Mouse (Mus musculus) kidney, embryonic 15.5 days (tissue): ENCODE data around the gene Pmel. TPM values are rescaled to one million over a fixed set of nuclear protein-coding genes. Genes with fewer than 3 reads are reported as not detected.
A peak's percentile ranks its signal among the peaks of the same experiment; 100 is the strongest.

ENCODE experiments used
- ATAC-seq: fragments of 200-750 bp; cut with Nextera tagmentation; replicated peaks from 2 replicates; pipeline ENCODE4 v1.8.0; 2017; ENCODE audit warnings: moderate TSS enrichment; ENCODE audit not compliant: low FRiP score
- H3K27ac ChIP-seq: fragments of 300-500 bp; sonication (generic); 2 replicates; pipeline ENCODE4 v1.5.1; 2015; ENCODE audit warnings: mild to moderate bottlenecking, inconsistent platforms
- H3K27me3 ChIP-seq: fragments of 300-500 bp; sonication (generic); 2 replicates; pipeline ENCODE4 v1.6.1; 2015; ENCODE audit warnings: inconsistent platforms
- H3K36me3 ChIP-seq: fragments of 300-500 bp; sonication (generic); 2 replicates; pipeline ENCODE4 v1.6.1; 2015; ENCODE audit warnings: inconsistent platforms
- H3K4me1 ChIP-seq: fragments of 300-500 bp; sonication (generic); 2 replicates; pipeline ENCODE4 v1.6.1; 2015; ENCODE audit warnings: inconsistent platforms
- H3K4me2 ChIP-seq: fragments of 300-500 bp; sonication (generic); 2 replicates; pipeline ENCODE4 v1.6.1; 2015; ENCODE audit warnings: moderate library complexity, mild to moderate bottlenecking, inconsistent platforms
- H3K4me3 ChIP-seq: fragments of 300-500 bp; sonication (generic); replicated peaks from 2 replicates; pipeline ENCODE4 v1.5.1; 2015; ENCODE audit warnings: mild to moderate bottlenecking, inconsistent platforms
- H3K9ac ChIP-seq: fragments of 300-500 bp; sonication (generic); 2 replicates; pipeline ENCODE4 v1.6.1; 2015; ENCODE audit warnings: mild to moderate bottlenecking, inconsistent platforms
- H3K9me3 ChIP-seq: fragments of 300-500 bp; sonication (generic); replicated peaks from 2 replicates; pipeline ENCODE4 v1.6.1; 2016; ENCODE audit warnings: inconsistent platforms
- WGBS: fragments of 180-500 bp; shearing (Covaris S2); methylation state at CpG from one replicate; pipeline ENCODE4 v1.1.7; 2015; ENCODE audit warnings: mixed read lengths; 5-methylcytosine and 5-hydroxymethylcytosine counted together
- polyA plus RNA-seq: library from polyadenylated mRNA; unstranded; fragments of >200 nt; fragmentation: Nextera tagmentation; extraction: Ambion mirVana; gene quantifications from 2 replicates; pipeline ENCODE4 v1.2.1, GENCODE M21; 2015

Gene Pmel
- polyA plus RNA-seq, 1 experiment from 2014 or later: 1.2 TPM

- H3K9ac ChIP-seq: peak overlapping the region; percentile 71
- H3K4me1 ChIP-seq: peaks cover 31% of the 10 kb centered on the region
- 19% methylated on average over 8 of the region's 8 CpGs for WGBS
- no peaks in the 10 kb centered on the region for H3K36me3 ChIP-seq
- H3K4me3 ChIP-seq: peak overlapping the region; percentile 68
- H3K27ac ChIP-seq: peak overlapping the region; percentile 54
- ATAC-seq: no peak
- H3K9me3 ChIP-seq: no peaks in the 10 kb centered on the region
- H3K4me2 ChIP-seq: peak overlapping the region; percentile 94
- H3K27me3 ChIP-seq: peaks cover 20% of the 10 kb centered on the region
These were observed 40.2 kb downstream of the Pmel start for GRCm38 (mm10) chr10:128744211-128744610.

- 25% methylated on average over 18 of the region's 18 CpGs for WGBS
- Histone ChIP-seq H3K4me3 (peak within 1 kb of the TSS; percentile 68), H3K9me3 (no peaks in the 10 kb centered on the region), H3K9ac (peak within 1 kb of the TSS; percentile 71), H3K36me3 (no peaks in the 10 kb centered on the region), H3K27me3 (peaks cover 20% of the 10 kb centered on the region), H3K27ac (peak within 1 kb of the TSS; percentile 56), H3K4me1 (peaks cover 38% of the 10 kb centered on the region), H3K4me2 (peak within 1 kb of the TSS; percentile 94)
- no peak for ATAC-seq
These were observed 40.9 kb downstream of the Pmel start, which contains the start of gene Dgka for GRCm38 (mm10) chr10:128744680-128745601. Dgka (minus strand) TSS chr10:128744855.

GRCm38 (mm10) chr10:128745946-128746613, 42.1 kb downstream of the Pmel start:
- H3K9ac ChIP-seq: no peak overlapping the region
- no peak overlapping the region for H3K4me2 ChIP-seq
- WGBS: 90% methylated on average over 10 of the region's 10 CpGs
- no peak overlapping the region for H3K4me3 ChIP-seq
- peaks cover 20% of the 10 kb centered on the region for H3K27me3 ChIP-seq
- H3K4me1 ChIP-seq: peaks cover 44% of the 10 kb centered on the region
- no peaks in the 10 kb centered on the region for H3K9me3 ChIP-seq
- no peak overlapping the region for H3K27ac ChIP-seq
- H3K36me3 ChIP-seq: no peaks in the 10 kb centered on the region
- ATAC-seq: no peak

GRCm38 (mm10) chr10:128746972-128747645, 43.1 kb downstream of the Pmel start:
- Histone ChIP-seq H3K27me3 (peaks cover 14% of the 10 kb centered on the region), H3K9me3 (no peaks in the 10 kb centered on the region), H3K27ac (peak overlapping the region; percentile 99), H3K4me2 (peak overlapping the region; percentile 89), H3K9ac (peak overlapping the region; percentile 81), H3K36me3 (no peaks in the 10 kb centered on the region), H3K4me3 (peak overlapping the region; percentile 87), H3K4me1 (peaks cover 44% of the 10 kb centered on the region)
- ATAC-seq: no peak
- 40% methylated on average over 9 of the region's 9 CpGs for WGBS

GRCm38 (mm10) chr10:128747646-128748251, 43.8 kb downstream of the Pmel start, which contains the start of gene Pym1:
Pym1 (plus strand) TSS chr10:128747889.
- Histone ChIP-seq H3K36me3 (peaks cover 3% of the 10 kb centered on the region; the same call in 1 of the 2 replicates), H3K4me3 (peak within 1 kb of the TSS; percentile 87), H3K9me3 (no peaks in the 10 kb centered on the region), H3K4me1 (peaks cover 41% of the 10 kb centered on the region), H3K27ac (peak within 1 kb of the TSS; percentile 99), H3K9ac (peak within 1 kb of the TSS; percentile 81), H3K4me2 (peak within 1 kb of the TSS; percentile 89), H3K27me3 (peaks cover 8% of the 10 kb centered on the region; the same call in 1 of the 2 replicates)
- peak; percentile 82 for ATAC-seq
- under 1% methylated on average over 36 of the region's 36 CpGs for WGBS

- ATAC-seq: peak; percentile 85
These were observed 44.4 kb downstream of the Pmel start for GRCm38 (mm10) chr10:128748252-128748864.

More at GRCm38 (mm10) chr10:128748252-128748864, 44.4 kb downstream of the Pmel start:
- H3K4me2 ChIP-seq: peak overlapping the region; percentile 89
- peak overlapping the region; percentile 99 for H3K27ac ChIP-seq
- H3K9me3 ChIP-seq: no peaks in the 10 kb centered on the region
- peak overlapping the region; percentile 87 for H3K4me3 ChIP-seq
- peaks cover 9% of the 10 kb centered on the region for H3K36me3 ChIP-seq
- H3K9ac ChIP-seq: peak overlapping the region; percentile 81
- under 1% methylated on average over 37 of the region's 37 CpGs for WGBS
- peaks cover 35% of the 10 kb centered on the region for H3K4me1 ChIP-seq
- peaks cover 2% of the 10 kb centered on the region; the same call in 1 of the 2 replicates for H3K27me3 ChIP-seq

Other genes starting within 250 kb of the Pmel start
- gene Smarcc2, start 244.9 kb upstream of the Pmel start, polyA plus RNA-seq: 75.9 and 77.2 TPM in 2 replicates
- gene Myl6, start 210.1 kb upstream of the Pmel start, polyA plus RNA-seq: 1,170 and 1,259 TPM in 2 replicates
- 4.2 and 4.7 TPM in 2 replicates for gene Myl6b, start 205.5 kb upstream of the Pmel start, polyA plus RNA-seq
- gene Esyt1, start 178.3 kb upstream of the Pmel start, polyA plus RNA-seq: 19.4 and 22.8 TPM in 2 replicates
- 16.2 and 17.7 TPM in 2 replicates for gene Zc3h10, start 156.4 kb upstream of the Pmel start, polyA plus RNA-seq
- 4,214 and 4,446 TPM in 2 replicates for gene Rpl41, start 154.9 kb upstream of the Pmel start, polyA plus RNA-seq
- gene Pa2g4, start 138.2 kb upstream of the Pmel start, polyA plus RNA-seq: 205 and 207 TPM in 2 replicates
- 9.7 and 10.7 TPM in 2 replicates for gene Erbb3, start 114.5 kb upstream of the Pmel start, polyA plus RNA-seq
- 752 and 867 TPM in 2 replicates for gene Rps26, start 77.4 kb upstream of the Pmel start, polyA plus RNA-seq
- gene Ikzf4, start 58.2 kb upstream of the Pmel start, polyA plus RNA-seq: 1.9 and 2.2 TPM in 2 replicates
- 11.7 and 13.2 TPM in 2 replicates for gene Suox, start 30.1 kb upstream of the Pmel start, polyA plus RNA-seq
- 71.4 and 72.3 TPM in 2 replicates for gene Rab5b, start 7.9 kb upstream of the Pmel start, polyA plus RNA-seq
- gene Cdk2, start 836 bp downstream of the Pmel start, polyA plus RNA-seq: 106 and 107 TPM in 2 replicates
- gene Dgka, start 40.7 kb downstream of the Pmel start, polyA plus RNA-seq: 5.9 and 6.0 TPM in 2 replicates
- 40.2 and 41.4 TPM in 2 replicates for gene Pym1, start 43.7 kb downstream of the Pmel start, polyA plus RNA-seq
- gene Mmp19, start 86.7 kb downstream of the Pmel start, polyA plus RNA-seq: 0.73 and 1.6 TPM in 2 replicates
- 54.0 and 56.0 TPM in 2 replicates for gene Dnajc14, start 99.9 kb downstream of the Pmel start, polyA plus RNA-seq
- 16.7 and 20.6 TPM in 2 replicates for gene Tmem198b, start 100.2 kb downstream of the Pmel start, polyA plus RNA-seq
- gene Sarnp, start 113.1 kb downstream of the Pmel start, polyA plus RNA-seq: 208 and 213 TPM in 2 replicates
- gene Ormdl2, start 117.5 kb downstream of the Pmel start, polyA plus RNA-seq: 80.9 and 83.4 TPM in 2 replicates
- gene Gdf11, start 187.5 kb downstream of the Pmel start, polyA plus RNA-seq: 7.2 and 8.7 TPM in 2 replicates
- gene Cd63, start 196.8 kb downstream of the Pmel start, polyA plus RNA-seq: 671 and 731 TPM in 2 replicates
- 15.3 and 18.8 TPM in 2 replicates for gene Rdh5, start 218.7 kb downstream of the Pmel start, polyA plus RNA-seq
- gene Bloc1s1, start 219.8 kb downstream of the Pmel start, polyA plus RNA-seq: 220 and 231 TPM in 2 replicates
- 3.6 and 4.2 TPM in 2 replicates for gene Itga7, start 229.6 kb downstream of the Pmel start, polyA plus RNA-seq